8 mouse cellular contexts compared by ENCODE assay signal in the genomic region with DNA sequence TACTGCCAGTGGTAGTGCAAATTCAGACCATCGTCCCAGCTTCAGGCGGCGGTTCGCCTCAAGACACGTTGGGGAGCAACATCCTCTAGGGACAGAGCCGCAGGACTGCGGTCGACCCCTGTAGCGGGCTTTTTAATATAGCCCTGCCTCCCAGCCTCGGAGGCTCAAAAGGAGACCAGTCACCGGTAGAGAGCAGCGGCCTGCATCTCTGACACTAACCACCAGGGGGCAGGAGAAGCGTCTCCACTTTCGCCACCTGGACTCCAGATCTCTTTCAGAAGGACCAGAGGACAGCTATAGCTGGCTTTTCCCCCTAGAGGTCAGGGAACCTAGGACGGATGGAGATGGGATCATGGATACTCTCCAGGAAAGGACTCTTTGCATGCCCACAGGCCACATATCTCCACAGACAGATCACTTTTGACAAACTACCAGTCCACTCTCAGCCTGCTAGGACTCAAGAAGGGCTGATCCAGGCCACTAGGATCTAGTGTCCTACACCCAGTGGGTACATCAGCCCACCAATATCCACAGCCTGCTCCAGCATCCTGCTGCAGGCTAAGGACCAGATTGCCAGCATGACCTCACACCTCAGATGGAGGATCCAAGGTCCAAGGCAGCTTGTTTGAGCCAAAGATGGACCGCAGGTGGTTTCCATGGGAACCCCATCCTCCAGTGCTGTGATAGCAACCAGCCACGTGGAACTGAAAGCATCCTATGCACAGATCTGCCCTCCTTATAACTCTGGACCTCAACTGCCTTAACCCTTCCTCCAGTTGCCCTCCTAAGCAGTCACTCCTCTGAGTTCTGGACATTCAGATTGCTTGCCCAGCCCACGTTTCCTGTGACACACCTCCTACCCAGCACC.
DNase-seq lines count a peak whose midpoint lies in the region; ATAC-seq lines count a peak whose summit lies in the region.

No protein-coding gene starts in this region.

- peaks cover 28% of the 10 kb centered on the region for H3K4me1 ChIP-seq in embryonic facial prominence, embryonic 14.5 days (ENCODE audit: control insufficient read depth, insufficient read depth, low read length)
- H3K4me1 ChIP-seq in heart, embryonic 10.5 days, result peaks cover 37% of the 10 kb centered on the region
- peaks cover 30% of the 10 kb centered on the region for H3K4me1 ChIP-seq in kidney, embryonic 14.5 days (ENCODE audit: control insufficient read depth, insufficient read depth, low read length)
- peaks cover 20% of the 10 kb centered on the region for H3K4me1 ChIP-seq in stomach, embryonic 14.5 days (ENCODE audit: control insufficient read depth, insufficient read depth, low read length)

- DNase-seq in layer of hippocampus, adult 11-12 months (ENCODE audit: low spot score), result peak; percentile 85
- DNase-seq in layer of hippocampus, adult 9-10 months (ENCODE audit: low spot score), result no peak
- DNase-seq in embryonic facial prominence, embryonic 14.5 days (ENCODE audit: low spot score), result peak; percentile 73
- DNase-seq in heart, embryonic 10.5 days (ENCODE audit: low spot score), result peak; percentile 85
- DNase-seq in liver, result peak; percentile 66
- peak; percentile 45 to 69 for DNase-seq in natural killer cell, adult 2 months (ENCODE audit: low spot score in 2 of 2)

- peak overlapping the region; percentile 33 for H3K4me3 ChIP-seq in embryonic facial prominence, embryonic 14.5 days (ENCODE audit: low read depth, low read length)
- H3K4me3 ChIP-seq in heart, embryonic 10.5 days, result peak overlapping the region; percentile 61
- peak overlapping the region; percentile 28 for H3K4me3 ChIP-seq in kidney, embryonic 14.5 days (ENCODE audit: low read length)
- peak overlapping the region; percentile 22 for H3K4me3 ChIP-seq in stomach, embryonic 14.5 days (ENCODE audit: low read depth, low read length)

- peak overlapping the region; percentile 63; the same call in 1 of the 2 replicates for H3K27ac ChIP-seq in embryonic facial prominence, embryonic 14.5 days (replicated peaks; ENCODE audit: low read depth, low read length)
- H3K27ac ChIP-seq in heart, embryonic 10.5 days, result 0 out of 2 replicates have a peak overlapping the region, but pooled peaks have one; percentile 52
- no peak overlapping the region for H3K27ac ChIP-seq in kidney, embryonic 14.5 days (ENCODE audit: low read depth, low read length)
- no peak overlapping the region for H3K27ac ChIP-seq in stomach, embryonic 14.5 days (ENCODE audit: low read length)

- H3K27me3 ChIP-seq in embryonic facial prominence, embryonic 14.5 days (replicated peaks; ENCODE audit: control insufficient read depth, insufficient read depth, low read length), result peaks cover 29% of the 10 kb centered on the region
- peaks cover 77% of the 10 kb centered on the region for H3K27me3 ChIP-seq in heart, embryonic 10.5 days (ENCODE audit: insufficient read depth, poor library complexity, severe bottlenecking)
- peaks cover 14% of the 10 kb centered on the region for H3K27me3 ChIP-seq in kidney, embryonic 14.5 days (ENCODE audit: control insufficient read depth, insufficient read depth, low read length)
- H3K27me3 ChIP-seq in stomach, embryonic 14.5 days (ENCODE audit: control insufficient read depth, insufficient read depth, low read length), result peaks cover 15% of the 10 kb centered on the region; the same call in 1 of the 2 replicates

- peak; percentile 62 for ATAC-seq in embryonic facial prominence, embryonic 14.5 days (ENCODE audit: low read depth)
- peak; percentile 53 for ATAC-seq in kidney, embryonic 14.5 days (ENCODE audit: low FRiP score, low TSS enrichment)
- peak; percentile 35; the same call in 1 of the 2 replicates for ATAC-seq in stomach, embryonic 14.5 days (ENCODE audit: insufficient number of reproducible peaks, insufficient read depth, low FRiP score, low read depth)

- peak overlapping the region; percentile 53 for H3K9ac ChIP-seq in embryonic facial prominence, embryonic 14.5 days (ENCODE audit: low read depth, low read length)
- peak overlapping the region; percentile 52; the same call in 1 of the 2 replicates for H3K9ac ChIP-seq in kidney, embryonic 14.5 days (ENCODE audit: low read depth, low read length)
- no peak overlapping the region for H3K9ac ChIP-seq in stomach, embryonic 14.5 days (replicated peaks; ENCODE audit: low read depth, low read length)

- WGBS in embryonic facial prominence, embryonic 14.5 days, result 15% methylated on average over 18 of the region's 18 CpGs
- WGBS in heart, embryonic 10.5 days, result 14% methylated on average over 18 of the region's 18 CpGs
- WGBS in kidney, embryonic 14.5 days, result 14% methylated on average over 18 of the region's 18 CpGs
- 15% methylated on average over 18 of the region's 18 CpGs for WGBS in stomach, embryonic 14.5 days

- peak overlapping the region; percentile 65 for H3K4me2 ChIP-seq in embryonic facial prominence, embryonic 14.5 days (ENCODE audit: low read depth, low read length)
- peak overlapping the region; percentile 63 for H3K4me2 ChIP-seq in kidney, embryonic 14.5 days (replicated peaks; ENCODE audit: low read depth, low read length)
- peak overlapping the region; percentile 50 for H3K4me2 ChIP-seq in stomach, embryonic 14.5 days (replicated peaks; ENCODE audit: low read depth, low read length)

- no peaks in the 10 kb centered on the region for H3K36me3 ChIP-seq in embryonic facial prominence, embryonic 14.5 days (ENCODE audit: control insufficient read depth, insufficient read depth, low read length)
- H3K36me3 ChIP-seq in heart, embryonic 10.5 days, result no peaks in the 10 kb centered on the region
- H3K36me3 ChIP-seq in kidney, embryonic 14.5 days (ENCODE audit: control insufficient read depth, insufficient read depth, low read length), result no peaks in the 10 kb centered on the region
- H3K36me3 ChIP-seq in stomach, embryonic 14.5 days (ENCODE audit: control insufficient read depth, insufficient read depth, low read length), result no peaks in the 10 kb centered on the region

- H3K9me3 ChIP-seq in embryonic facial prominence, embryonic 14.5 days (ENCODE audit: control insufficient read depth, low read length), result no peaks in the 10 kb centered on the region
- no peaks in the 10 kb centered on the region for H3K9me3 ChIP-seq in heart, embryonic 10.5 days
- no peaks in the 10 kb centered on the region for H3K9me3 ChIP-seq in kidney, embryonic 14.5 days (ENCODE audit: control insufficient read depth, low read length)
- H3K9me3 ChIP-seq in stomach, embryonic 14.5 days (ENCODE audit: control insufficient read depth, low read depth, low read length), result no peaks in the 10 kb centered on the region

Comparison
In these comparisons a context has a peak if more than half of its experiments do, and no peak if none do; other contexts are left out.
1. H3K27ac ChIP-seq: peak in embryonic facial prominence, embryonic 14.5 days (single experiment) and heart, embryonic 10.5 days (single experiment); none in kidney, embryonic 14.5 days (single experiment) and stomach, embryonic 14.5 days (single experiment).
2. Peak in every context shown above with its lines, with median percentiles within 50 percentile points of each other: ATAC-seq, H3K4me2 ChIP-seq and H3K4me3 ChIP-seq.